ENCODE assay signal across 6 mouse cellular contexts in the genomic region with DNA sequence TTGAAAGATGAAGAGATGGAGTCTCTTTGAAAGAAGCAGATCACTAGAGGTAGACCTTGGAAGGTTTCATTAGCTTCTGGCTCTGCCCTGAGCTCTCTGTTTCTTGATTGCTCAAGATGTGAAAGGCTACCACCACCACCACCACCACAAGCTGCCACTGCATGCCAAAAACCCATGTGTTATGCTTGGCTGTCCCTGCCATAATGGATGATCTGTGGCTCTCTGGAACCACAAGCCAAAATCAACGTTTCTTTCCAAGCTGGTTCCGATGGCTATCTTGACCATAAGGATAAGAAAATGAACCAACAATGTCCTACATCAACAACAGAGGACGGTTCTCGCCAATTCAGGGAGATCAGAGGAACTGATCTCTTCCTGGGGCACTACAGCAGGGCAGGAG.
"Had no signal": no experiment of that assay in that cellular context is flagged by ENCODE, and none has a peak within 500 bp of the region (broad histone marks: within the 10 kb centered on the region; RNA-seq: fewer than 3 reads in every experiment).

No protein-coding gene starts in this region.

- DNase-seq: lung, adult 2 months; lung, postnatal 36 days; right cerebral cortex, postnatal 14 days; thymus, adult 2 months; thymus, postnatal 25 days; thymus, postnatal 4 days had no signal
